Mouse (Mus musculus) lung, embryonic 14.5 days (tissue): ENCODE results near the gene Gm20388. TPM values are rescaled to one million over a fixed set of nuclear protein-coding genes. Genes with fewer than 3 reads are reported as not detected.

Experiments
- ATAC-seq: fragments of 200-750 bp; cut with Nextera tagmentation; 2 replicates; pipeline ENCODE4 v1.8.0; 2017; ENCODE audit warnings: mild to moderate bottlenecking, moderate TSS enrichment, moderate library complexity; ENCODE audit not compliant: insufficient read depth
- DNase-seq: peaks from one replicate; pipeline ENCODE4 v3.0.0-alpha.2; 2015
- H3K27ac ChIP-seq: fragments of 300-500 bp; sonication (generic); 2 replicates; pipeline ENCODE4 v1.5.1; 2014; ENCODE audit warnings: low read depth, mild to moderate bottlenecking, moderate library complexity
- H3K27me3 ChIP-seq: fragments of 300-500 bp; sonication (generic); 2 replicates; pipeline ENCODE4 v1.6.1; 2014; ENCODE audit warnings: low read length, control low read depth; ENCODE audit not compliant: insufficient read depth
- H3K36me3 ChIP-seq: fragments of 300-500 bp; sonication (generic); 2 replicates; pipeline ENCODE4 v1.6.1; 2014; ENCODE audit warnings: control low read depth; ENCODE audit not compliant: insufficient read depth
- H3K4me1 ChIP-seq: fragments of 300-500 bp; sonication (generic); 2 replicates; pipeline ENCODE4 v1.6.1; 2014; ENCODE audit warnings: antibody characterized with exemption, control low read depth; ENCODE audit not compliant: insufficient read depth
- H3K4me2 ChIP-seq: fragments of 300-500 bp; sonication (generic); 2 replicates; pipeline ENCODE4 v1.6.1; 2014; ENCODE audit warnings: mild to moderate bottlenecking
- H3K4me3 ChIP-seq: fragments of 300-500 bp; sonication (generic); 2 replicates; pipeline ENCODE4 v1.5.1; 2014; ENCODE audit warnings: low read depth, low read length
- H3K9ac ChIP-seq: fragments of 300-500 bp; sonication (generic); 2 replicates; pipeline ENCODE4 v1.6.1; 2014
- H3K9me3 ChIP-seq: fragments of 300-500 bp; sonication (generic); 2 replicates; pipeline ENCODE4 v1.6.1; 2016; ENCODE audit warnings: low read depth, low read length, control low read depth
- CTCF ChIP-seq: IDR thresholded peaks from 2 replicates; pipeline ENCODE4 v1.5.1; 2016; ENCODE audit warnings: antibody characterized with exemption, low read depth
- WGBS: fragments of 180-500 bp; shearing (Covaris S2); extraction: QIAGEN DNeasy Blood & Tissue Kit; methylation state at CpG from one replicate; pipeline ENCODE4 v1.1.7; 2014; 5-methylcytosine and 5-hydroxymethylcytosine counted together
- polyA plus RNA-seq: library from polyadenylated mRNA; unstranded; fragments of >200 nt; fragmentation: Nextera tagmentation; extraction: Ambion mirVana; gene quantifications from 2 replicates; pipeline ENCODE4 v1.2.1, GENCODE M21; 2014

Gm20388 gene
- polyA plus RNA-seq, 1 experiment from 2014 or later, result not detected

- Histone ChIP-seq H3K27ac (peak overlapping the region; percentile 20; the same call in 1 of the 2 replicates), H3K4me3 (no peak overlapping the region), H3K4me2 (0 out of 2 replicates have a peak overlapping the region, but pooled peaks have one; percentile 10), H3K4me1 (peaks cover 52% of the 10 kb centered on the region), H3K27me3 (no peaks in the 10 kb centered on the region), H3K9ac (peak overlapping the region; percentile 10; the same call in 1 of the 2 replicates), H3K36me3 (no peaks in the 10 kb centered on the region), H3K9me3 (no peaks in the 10 kb centered on the region)
- ATAC-seq (peak; percentile 28; the same call in 1 of the 2 replicates), DNase-seq (peak; percentile 62)
- no peak for TF ChIP-seq CTCF
- 34% methylated on average over 10 of the region's 10 CpGs for WGBS
Measured at GRCm38 (mm10) chr8:120289698-120290181, 379.1 kb downstream of the Gm20388 start.

- H3K4me1 ChIP-seq, result peaks cover 51% of the 10 kb centered on the region
- no peak overlapping the region for H3K9ac ChIP-seq
- H3K4me2 ChIP-seq, result no peak overlapping the region
- H3K9me3 ChIP-seq, result no peaks in the 10 kb centered on the region
- no peak for TF ChIP-seq CTCF
- H3K36me3 ChIP-seq, result no peaks in the 10 kb centered on the region
- 60% methylated on average over 15 of the region's 15 CpGs for WGBS
- DNase-seq (no peak), ATAC-seq (no peak)
- no peak overlapping the region for H3K4me3 ChIP-seq
- H3K27me3 ChIP-seq, result no peaks in the 10 kb centered on the region
- H3K27ac ChIP-seq, result no peak overlapping the region
Measured at GRCm38 (mm10) chr8:120290614-120291013, 380.0 kb downstream of the Gm20388 start.

GRCm38 (mm10) chr8:120291650-120292049 lies 381.0 kb downstream of the Gm20388 start:
- Histone ChIP-seq H3K27me3 (no peaks in the 10 kb centered on the region), H3K36me3 (no peaks in the 10 kb centered on the region), H3K4me2 (peak overlapping the region; percentile 10; the same call in 1 of the 2 replicates), H3K4me1 (peaks cover 55% of the 10 kb centered on the region), H3K9me3 (no peaks in the 10 kb centered on the region), H3K4me3 (no peak overlapping the region), H3K9ac (no peak overlapping the region), H3K27ac (no peak overlapping the region)
- ATAC-seq (no peak), DNase-seq (no peak)
- TF ChIP-seq CTCF, result no peak
- WGBS, result 78% methylated on average over 9 of the region's 9 CpGs

- H3K27ac ChIP-seq, result peak overlapping the region; percentile 58
- H3K9ac ChIP-seq, result peak overlapping the region; percentile 36
- H3K4me3 ChIP-seq, result peak overlapping the region; percentile 12; the same call in 1 of the 2 replicates
- H3K4me2 ChIP-seq, result peak overlapping the region; percentile 18; the same call in 1 of the 2 replicates
- 51% methylated on average over 8 of the region's 8 CpGs for WGBS
- ATAC-seq, result no peak
- no peak for DNase-seq
- H3K36me3 ChIP-seq, result no peaks in the 10 kb centered on the region
- TF ChIP-seq CTCF, result no peak
- H3K27me3 ChIP-seq, result no peaks in the 10 kb centered on the region
- no peaks in the 10 kb centered on the region for H3K9me3 ChIP-seq
- H3K4me1 ChIP-seq, result peaks cover 61% of the 10 kb centered on the region
Measured at GRCm38 (mm10) chr8:120292316-120293107, 381.9 kb downstream of the Gm20388 start.

GRCm38 (mm10) chr8:120293421-120294357 lies 383.0 kb downstream of the Gm20388 start:
- DNase-seq (no peak), ATAC-seq (no peak)
- Histone ChIP-seq H3K36me3 (no peaks in the 10 kb centered on the region), H3K9me3 (no peaks in the 10 kb centered on the region), H3K4me3 (peak overlapping the region; percentile 12; the same call in 1 of the 2 replicates), H3K4me2 (peak overlapping the region; percentile 29; the same call in 1 of the 2 replicates), H3K4me1 (peaks cover 54% of the 10 kb centered on the region), H3K9ac (peak overlapping the region; percentile 36; the same call in 1 of the 2 replicates), H3K27me3 (no peaks in the 10 kb centered on the region), H3K27ac (peak overlapping the region; percentile 58)
- 54% methylated on average over 18 of the region's 18 CpGs for WGBS
- TF ChIP-seq CTCF, result no peak

GRCm38 (mm10) chr8:120294982-120295870 lies 384.6 kb downstream of the Gm20388 start:
- Histone ChIP-seq H3K27ac (0 out of 2 replicates have a peak overlapping the region, but pooled peaks have one; percentile 22), H3K9ac (0 out of 2 replicates have a peak overlapping the region, but pooled peaks have one; percentile 0), H3K27me3 (no peaks in the 10 kb centered on the region), H3K4me1 (peaks cover 48% of the 10 kb centered on the region), H3K36me3 (no peaks in the 10 kb centered on the region), H3K9me3 (no peaks in the 10 kb centered on the region), H3K4me3 (no peak overlapping the region), H3K4me2 (peak overlapping the region; percentile 43; the same call in 1 of the 2 replicates)
- no peak for TF ChIP-seq CTCF
- ATAC-seq, result peak; percentile 25; the same call in 1 of the 2 replicates
- peak; percentile 57 for DNase-seq
- WGBS, result 25% methylated on average over 16 of the region's 17 CpGs
